In the genomic region with DNA sequence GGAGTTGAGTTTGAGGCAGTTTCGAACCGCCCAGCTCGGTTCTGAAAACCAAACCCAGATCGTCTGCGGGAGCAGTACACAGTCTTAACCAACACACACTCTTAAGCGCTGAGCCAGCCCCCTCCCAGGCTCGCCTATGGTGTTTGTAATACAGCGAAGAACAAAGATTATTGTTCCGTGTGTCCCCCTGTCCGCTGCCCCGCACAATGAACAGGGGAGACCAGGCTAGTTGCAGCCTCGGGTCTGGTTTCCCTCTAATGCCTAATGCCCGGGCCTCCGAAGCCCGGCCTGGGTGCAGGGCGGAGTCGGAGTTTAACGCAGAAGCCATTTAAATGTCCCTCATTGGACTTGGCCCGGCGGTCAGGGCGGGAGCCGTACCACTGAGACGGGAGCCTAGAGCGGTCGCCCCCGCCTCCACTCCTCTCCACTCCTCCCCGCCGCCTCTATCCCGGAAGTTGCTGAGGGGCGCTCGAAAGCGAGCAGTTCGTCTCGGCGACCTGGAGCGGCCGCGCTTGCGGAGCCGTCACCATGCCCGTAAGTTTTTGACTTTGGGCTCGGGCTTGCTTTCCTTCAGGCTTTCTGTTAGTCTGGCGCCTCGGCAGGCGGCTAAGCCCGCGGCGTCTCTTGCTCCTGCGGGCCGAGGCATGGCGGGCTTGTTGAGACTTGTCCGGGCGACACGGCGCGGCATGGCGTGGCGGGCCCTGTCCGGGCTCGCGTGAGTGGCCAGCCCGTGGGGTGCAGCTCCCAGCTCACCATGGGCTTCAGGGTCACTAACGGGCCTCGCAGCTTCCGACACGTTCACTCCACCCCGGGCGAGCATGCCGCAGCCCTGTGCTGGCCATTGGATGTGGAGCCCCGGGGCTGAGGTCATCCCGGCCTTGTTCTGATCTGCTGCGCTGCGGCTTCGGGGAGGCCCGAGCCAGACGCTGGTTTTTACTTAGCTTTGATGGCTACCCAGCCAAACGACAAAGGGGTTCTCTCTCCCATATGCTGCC, we compare ENCODE assay signal across 8 mouse cellular contexts. TPM values are rescaled to one million over a fixed set of nuclear protein-coding genes. Genes with fewer than 3 reads are reported as not detected.
DNase-seq lines count a peak whose midpoint lies in the region; ATAC-seq lines count a peak whose summit lies in the region.

A gene (plus strand): TSS at position 440 of the 995 bp plus-strand sequence.

- DNase-seq in adrenal gland, adult (ENCODE audit: inconsistent age in 2 of 2, low spot score in 1 of 2) = peak; percentile 96 to 98
- peak; percentile 96 for DNase-seq in embryo, embryonic 10.5 days (ENCODE audit: low spot score)
- peak; percentile 95 for DNase-seq in gastrocnemius, postnatal 14 days
- peak; percentile 86 to 97 for DNase-seq in left cerebral cortex, postnatal 10 days (ENCODE audit: extremely low spot score in 1 of 2, low spot score in 2 of 2)
- DNase-seq in right cerebral cortex, postnatal 25 days = peak; percentile 89
- DNase-seq in urinary bladder, postnatal 4 days (ENCODE audit: low spot score in 2 of 2) = peak; percentile 93

- intact Hi-C loops in gastrocnemius, postnatal 14 days (cut with DNase I; ENCODE audit: low total_unique reads) = no loop called here
- intact Hi-C loops in left cerebral cortex, postnatal 10 days (cut with DNase I) = no loop called here

- peak; percentile 92 for ATAC-seq in inflammation-experienced regulatory T-cells, adult 6 months
- peak; percentile 96 for ATAC-seq in megakaryocyte-erythroid progenitor cell, adult 5-6 weeks (replicated peaks; ENCODE audit: low FRiP score, low TSS enrichment, poor library complexity, severe bottlenecking)

RNA-seq across cellular contexts. Expression of the gene that starts here (rescaled TPM):
- 100 to 1,000 TPM; 179 to 205 TPM for total RNA-seq in gastrocnemius, postnatal 14 days (2021)
- 100 to 1,000 TPM; 143 to 443 (median 185) TPM for polyA plus RNA-seq in inflammation-experienced regulatory T-cells, adult 6 months (2017; shearing (Covaris generic))
- total RNA-seq in left cerebral cortex, postnatal 10 days (2021) = 10 to 100 TPM; 41.6 to 49.4 TPM
- 858 and 1,123 TPM in 2 replicates for total RNA-seq in megakaryocyte-erythroid progenitor cell, adult 5-6 weeks (2014; fragmentation: Nextera tagmentation)
- 286 and 317 TPM in 2 replicates for total RNA-seq in megakaryocyte-erythroid progenitor cell, adult 5-6 weeks (2017)

Comparison
In these comparisons a context has a peak if more than half of its experiments do, and no peak if none do; other contexts are left out.
1. Peak in every context shown above with its lines: DNase-seq and ATAC-seq.